Mouse (Mus musculus) frontal cortex, adult (tissue): ENCODE data around the gene Zfp108.

Source experiments
- ATAC-seq: cut with Nextera tagmentation; 2 replicates; pipeline ENCODE4 v1.9.2; 2017; ENCODE audit warnings: mild to moderate bottlenecking, moderate library complexity, mixed read lengths; ENCODE audit not compliant: low TSS enrichment

The Zfp108 gene

GRCm38 (mm10) chr7:24286090-24286489, 31.5 kb downstream of the Zfp108 start:
- no peak for ATAC-seq

DNA sequence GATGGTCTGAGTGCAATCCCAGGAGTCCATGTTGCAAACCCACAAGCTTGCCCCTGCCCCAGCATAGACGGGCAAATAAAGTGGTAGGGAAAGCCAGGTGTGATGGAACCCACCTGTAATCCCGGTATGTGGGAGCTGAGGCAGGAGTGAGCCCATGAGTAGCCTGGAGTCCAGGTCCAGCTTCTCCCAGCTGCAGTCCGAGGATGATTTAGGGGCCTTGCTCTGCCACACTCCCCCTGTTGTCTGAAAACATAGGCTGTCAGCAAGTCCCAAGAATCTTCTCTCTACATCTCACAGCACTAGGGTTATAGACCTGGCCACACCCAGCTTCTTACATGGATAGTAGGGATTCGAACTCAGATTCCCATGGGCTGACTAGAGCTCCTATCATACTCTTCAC, 32.3 kb downstream of the Zfp108 start:
- no peak for ATAC-seq

- ATAC-seq, result no peak; the same call in 1 of the 2 replicates
Measured at GRCm38 (mm10) chr7:24287670-24288069, 33.1 kb downstream of the Zfp108 start.

DNA sequence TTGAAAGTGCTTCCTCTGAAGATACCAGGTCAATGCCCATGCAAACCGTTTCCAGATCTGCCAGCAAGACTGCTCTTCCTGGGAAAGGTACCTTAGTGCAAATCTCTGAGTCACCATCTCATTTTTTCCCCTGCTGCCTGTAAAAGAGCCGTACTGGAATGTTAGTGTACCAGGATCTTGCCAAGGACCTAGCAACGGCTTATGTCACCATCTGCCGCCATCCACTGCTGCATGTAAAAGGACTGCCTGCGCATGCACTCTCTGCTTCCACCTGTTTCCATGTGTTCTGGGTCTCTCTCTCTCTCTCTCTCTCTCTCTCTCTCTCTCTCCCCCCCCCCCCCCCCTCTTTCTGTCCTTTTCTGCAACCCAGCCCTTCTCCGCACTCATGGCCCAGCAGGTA, 33.9 kb downstream of the Zfp108 start:
- peak; percentile 90 for ATAC-seq

- no peak for ATAC-seq
Measured at GRCm38 (mm10) chr7:24290106-24290693, 35.6 kb downstream of the Zfp108 start.

GRCm38 (mm10) chr7:24291387-24292090, 36.9 kb downstream of the Zfp108 start:
- ATAC-seq, result no peak

DNA sequence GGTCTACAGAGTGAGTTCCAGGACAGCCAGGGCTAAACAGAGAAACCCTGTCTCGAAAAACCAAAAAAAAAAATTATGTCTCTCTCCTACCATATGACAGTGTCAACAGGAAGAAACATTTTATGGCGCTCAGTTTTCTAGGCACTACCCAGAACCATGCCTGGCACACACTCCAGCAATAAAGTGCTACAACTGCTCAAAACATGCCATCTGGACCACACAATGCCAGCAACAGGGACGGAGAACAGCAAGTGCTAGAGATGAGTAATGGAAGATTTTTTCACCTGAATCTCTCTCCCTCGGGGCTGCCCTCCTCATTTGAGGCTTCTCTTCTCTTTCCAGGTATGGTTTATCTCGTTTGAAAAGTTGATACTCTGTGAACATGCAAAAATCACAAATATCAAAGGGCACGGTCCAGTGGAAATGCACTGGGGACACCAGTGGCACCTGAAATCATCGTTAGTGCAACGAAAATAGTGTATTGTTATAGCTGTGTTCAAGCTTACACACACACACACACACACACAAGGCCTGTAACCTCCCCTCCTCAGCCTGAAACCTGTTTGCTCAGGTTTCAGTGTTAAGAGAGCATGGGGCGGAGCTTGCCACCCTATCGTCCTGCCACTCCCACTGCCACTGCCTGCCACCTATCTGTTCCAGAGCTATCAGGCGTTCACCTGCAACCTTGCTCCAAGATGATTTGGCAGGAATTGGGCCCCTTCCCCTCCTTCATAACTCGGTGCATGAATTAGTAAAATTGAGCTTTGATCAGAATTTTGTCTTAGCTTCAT, 38.7 kb downstream of the Zfp108 start:
- no peak for ATAC-seq

DNA sequence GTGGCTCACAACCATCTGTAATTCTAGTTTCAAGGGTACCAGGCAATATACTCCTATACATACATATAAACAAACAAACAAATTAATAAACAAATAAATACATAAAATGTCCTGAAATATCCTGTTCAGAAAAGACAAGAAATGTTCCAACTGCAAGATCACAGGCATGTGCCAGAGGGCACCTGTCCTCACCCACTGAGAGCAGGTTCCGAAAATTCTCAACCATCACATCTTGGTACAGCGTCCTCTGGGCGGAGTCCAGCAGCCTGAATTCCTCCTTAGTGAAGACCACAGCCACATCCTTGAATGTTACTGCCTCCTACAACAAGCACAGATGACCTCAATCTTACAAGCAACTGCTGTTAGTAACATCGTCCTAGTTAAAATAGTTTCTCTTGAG, 40.2 kb downstream of the Zfp108 start:
- no peak for ATAC-seq

- ATAC-seq, result no peak
Measured at GRCm38 (mm10) chr7:24295376-24295775, 40.8 kb downstream of the Zfp108 start.

DNA sequence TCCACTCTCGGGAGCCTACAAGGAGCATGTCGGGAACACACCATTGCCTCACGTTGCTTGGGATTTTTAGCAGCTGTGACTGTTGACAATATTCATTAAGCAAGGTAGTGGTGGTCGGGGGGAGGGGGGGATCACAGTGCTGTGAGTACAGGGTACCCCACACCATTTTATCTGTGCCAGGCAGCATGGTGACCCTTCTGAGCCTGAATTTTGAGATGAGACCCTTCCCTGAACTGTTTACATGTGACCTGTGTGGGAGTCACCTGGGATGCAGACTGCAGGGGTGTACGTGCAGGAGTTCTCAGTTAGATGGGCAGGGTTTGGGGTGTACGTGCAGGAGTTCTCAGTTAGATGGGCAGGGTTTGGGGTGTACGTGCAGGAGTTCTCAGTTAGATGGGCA, 41.8 kb downstream of the Zfp108 start:
- no peak for ATAC-seq

GRCm38 (mm10) chr7:24297361-24298095, 42.9 kb downstream of the Zfp108 start:
- ATAC-seq, result no peak

- ATAC-seq, result no peak
Measured at GRCm38 (mm10) chr7:24298635-24298972, 44.0 kb downstream of the Zfp108 start.

- ATAC-seq, result peak; percentile 97
Measured at GRCm38 (mm10) chr7:24298973-24299708, 44.5 kb downstream of the Zfp108 start.

- ATAC-seq, result no peak
Measured at GRCm38 (mm10) chr7:24299823-24300481, 45.4 kb downstream of the Zfp108 start.

- ATAC-seq, result no peak; the same call in 1 of the 2 replicates
Measured at GRCm38 (mm10) chr7:24300771-24301282, 46.2 kb downstream of the Zfp108 start, which contains the start of gene Zfp61. Gene Zfp61 (minus strand): TSS chr7:24301232.
